Mouse (Mus musculus) stomach, postnatal 0 days (tissue): ENCODE data around the gene Sucla2. TPM values are rescaled to one million over a fixed set of nuclear protein-coding genes. Genes with fewer than 3 reads are reported as not detected.

Experiments used
- ATAC-seq: fragments of 200-750 bp; cut with Nextera tagmentation; 2 replicates; pipeline ENCODE4 v1.8.0; 2017; ENCODE audit not compliant: low FRiP score, low TSS enrichment
- DNase-seq: peaks from one replicate; pipeline ENCODE4 v3.0.0-alpha.2; 2016; ENCODE audit warnings: low spot score
- H3K27ac ChIP-seq: fragments of 300-500 bp; sonication (generic); replicated peaks from 2 replicates; pipeline ENCODE4 v1.5.1; 2014; ENCODE audit warnings: mild to moderate bottlenecking, control low read depth
- H3K27me3 ChIP-seq: fragments of 300-500 bp; sonication (generic); 2 replicates; pipeline ENCODE4 v1.6.1; 2014; ENCODE audit warnings: low read length; ENCODE audit not compliant: control insufficient read depth, insufficient read depth
- H3K36me3 ChIP-seq: fragments of 300-500 bp; sonication (generic); 2 replicates; pipeline ENCODE4 v1.6.1; 2014; ENCODE audit warnings: low read length, mixed read lengths; ENCODE audit not compliant: control insufficient read depth, insufficient read depth
- H3K4me1 ChIP-seq: fragments of 300-500 bp; sonication (generic); replicated peaks from 2 replicates; pipeline ENCODE4 v1.6.1; 2014; ENCODE audit warnings: antibody characterized with exemption; ENCODE audit not compliant: control insufficient read depth, insufficient read depth
- H3K4me2 ChIP-seq: fragments of 300-500 bp; sonication (generic); replicated peaks from 2 replicates; pipeline ENCODE4 v1.6.1; 2014; ENCODE audit warnings: low read depth, mild to moderate bottlenecking, control low read depth, moderate library complexity
- H3K4me3 ChIP-seq: fragments of 300-500 bp; sonication (generic); 2 replicates; pipeline ENCODE4 v1.5.1; 2014; ENCODE audit warnings: low read depth, low read length, control low read depth
- H3K9ac ChIP-seq: fragments of 300-500 bp; sonication (generic); 2 replicates; pipeline ENCODE4 v1.6.1; 2014; ENCODE audit warnings: mild to moderate bottlenecking, low read length, control low read depth, mixed read lengths
- H3K9me3 ChIP-seq: fragments of 300-500 bp; sonication (generic); 2 replicates; pipeline ENCODE4 v1.6.1; 2016; ENCODE audit warnings: low read length; ENCODE audit not compliant: control insufficient read depth
- CTCF ChIP-seq: IDR thresholded peaks from 2 replicates; pipeline ENCODE4 v1.5.1; 2016; ENCODE audit warnings: antibody characterized with exemption, low read depth, mild to moderate bottlenecking, moderate library complexity
- EP300 ChIP-seq: optimal IDR thresholded peaks from 2 replicates; pipeline ENCODE3; 2016; ENCODE audit warnings: antibody characterized with exemption
- WGBS: fragments of 180-500 bp; shearing (Covaris S2); extraction: QIAGEN DNeasy Blood & Tissue Kit; methylation state at CpG from one replicate; pipeline ENCODE4 v1.1.7; 2014; 5-methylcytosine and 5-hydroxymethylcytosine counted together
- polyA plus RNA-seq: library from polyadenylated mRNA; unstranded; fragments of >200 nt; fragmentation: Nextera tagmentation; extraction: Ambion mirVana; gene quantifications from 2 replicates; pipeline ENCODE4 v1.2.1, GENCODE M21; 2015

The Sucla2 gene
- polyA plus RNA-seq, 1 experiment from 2014 or later: 98.9 TPM

- no peak for DNase-seq
- H3K9ac ChIP-seq: no peak overlapping the region
- H3K4me3 ChIP-seq: no peak overlapping the region
- no peaks in the 10 kb centered on the region for H3K27me3 ChIP-seq
- no peak for ATAC-seq
- WGBS: 58% methylated on average over 5 of the region's 5 CpGs
- no peak overlapping the region for H3K27ac ChIP-seq
- no peak for TF ChIP-seq CTCF
- no peak for TF ChIP-seq EP300
- H3K4me2 ChIP-seq: no peak overlapping the region
- no peaks in the 10 kb centered on the region for H3K9me3 ChIP-seq
- H3K36me3 ChIP-seq: no peaks in the 10 kb centered on the region
- no peaks in the 10 kb centered on the region for H3K4me1 ChIP-seq
Observed at GRCm38 (mm10) chr14:73483516-73484229, 41.4 kb upstream of the Sucla2 start.

GRCm38 (mm10) chr14:73484366-73485110 lies 40.6 kb upstream of the Sucla2 start:
- DNase-seq: no peak
- TF ChIP-seq EP300 (no peak), CTCF (0 out of 2 replicates have a peak, but pooled peaks have one; percentile 14)
- 73% methylated on average over 3 of the region's 3 CpGs for WGBS

GRCm38 (mm10) chr14:73486641-73487040 lies 38.5 kb upstream of the Sucla2 start:
- peak; percentile 47; the same call in 1 of the 2 replicates for ATAC-seq

More at GRCm38 (mm10) chr14:73484366-73485110, 40.6 kb upstream of the Sucla2 start:
- Histone ChIP-seq H3K4me3 (no peak overlapping the region), H3K27me3 (no peaks in the 10 kb centered on the region), H3K4me2 (no peak overlapping the region), H3K9me3 (no peaks in the 10 kb centered on the region), H3K36me3 (no peaks in the 10 kb centered on the region), H3K9ac (no peak overlapping the region), H3K27ac (no peak overlapping the region), H3K4me1 (no peaks in the 10 kb centered on the region)
- ATAC-seq: no peak

DNA sequence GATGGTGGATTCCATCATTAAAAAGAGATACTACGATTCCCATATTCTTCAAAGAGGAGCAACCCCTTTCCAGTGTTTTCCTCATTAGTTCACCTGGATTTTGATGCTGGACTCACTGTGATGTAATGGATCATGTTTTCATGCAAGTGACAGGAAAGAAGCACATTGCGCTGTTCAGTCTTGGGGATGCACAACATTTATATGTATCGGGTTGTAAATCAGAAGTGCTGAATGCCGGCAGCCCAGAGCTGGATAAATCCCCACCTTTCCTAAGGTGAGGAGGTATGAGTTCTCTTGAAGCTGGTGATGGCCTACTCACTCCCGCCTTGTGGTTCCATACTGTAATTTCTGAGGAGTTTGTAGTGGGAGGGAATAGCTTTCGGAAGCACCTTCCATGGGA lies 31.8 kb upstream of the Sucla2 start:
- ATAC-seq (no peak), DNase-seq (no peak)
- Histone ChIP-seq H3K4me1 (no peaks in the 10 kb centered on the region), H3K36me3 (no peaks in the 10 kb centered on the region), H3K4me2 (no peak overlapping the region), H3K9ac (no peak overlapping the region), H3K27ac (no peak overlapping the region), H3K4me3 (no peak overlapping the region), H3K27me3 (no peaks in the 10 kb centered on the region), H3K9me3 (no peaks in the 10 kb centered on the region)
- 96% methylated on average over 6 of the region's 6 CpGs for WGBS
- TF ChIP-seq CTCF: no peak
- TF ChIP-seq EP300: no peak

More at GRCm38 (mm10) chr14:73486641-73487040, 38.5 kb upstream of the Sucla2 start:
- TF ChIP-seq CTCF (no peak), EP300 (no peak)
- no peaks in the 10 kb centered on the region for H3K27me3 ChIP-seq
- DNase-seq: no peak
- no peak overlapping the region for H3K4me3 ChIP-seq
- no peaks in the 10 kb centered on the region for H3K9me3 ChIP-seq
- H3K4me2 ChIP-seq: no peak overlapping the region
- H3K27ac ChIP-seq: no peak overlapping the region; the same call in 1 of the 2 replicates
- WGBS: 57% methylated on average over 5 of the region's 5 CpGs
- no peaks in the 10 kb centered on the region for H3K4me1 ChIP-seq
- no peaks in the 10 kb centered on the region for H3K36me3 ChIP-seq
- no peak overlapping the region for H3K9ac ChIP-seq

DNA sequence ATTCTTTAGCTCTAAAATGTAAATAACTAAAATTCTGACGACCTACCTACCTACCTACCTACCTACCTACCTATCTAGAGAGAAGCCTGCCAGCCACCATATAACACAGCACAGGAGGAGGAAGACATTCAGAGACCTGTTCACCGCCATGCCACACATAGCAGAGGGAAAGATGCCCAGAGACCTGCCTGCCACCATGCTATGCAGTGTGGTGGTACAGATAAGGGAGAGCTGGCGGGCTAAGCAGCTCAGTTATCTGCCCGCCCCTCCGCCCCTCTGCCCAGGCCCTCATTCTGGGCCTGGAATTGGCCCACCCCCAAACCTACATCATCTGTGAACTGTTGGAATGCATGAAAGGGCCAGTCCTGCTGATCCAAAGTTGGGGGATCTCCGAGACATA lies 31.0 kb upstream of the Sucla2 start:
- Histone ChIP-seq H3K4me2 (no peak overlapping the region), H3K9ac (no peak overlapping the region), H3K9me3 (no peaks in the 10 kb centered on the region), H3K36me3 (no peaks in the 10 kb centered on the region), H3K4me1 (no peaks in the 10 kb centered on the region), H3K4me3 (no peak overlapping the region), H3K27ac (no peak overlapping the region), H3K27me3 (no peaks in the 10 kb centered on the region)
- DNase-seq (no peak), ATAC-seq (no peak)
- TF ChIP-seq EP300 (no peak), CTCF (no peak)
- WGBS: 62% methylated on average over 6 of the region's 6 CpGs

GRCm38 (mm10) chr14:73495753-73496152 lies 29.4 kb upstream of the Sucla2 start:
- Histone ChIP-seq H3K27me3 (no peaks in the 10 kb centered on the region), H3K36me3 (no peaks in the 10 kb centered on the region), H3K4me2 (no peak overlapping the region), H3K27ac (no peak overlapping the region), H3K4me1 (no peaks in the 10 kb centered on the region), H3K9ac (no peak overlapping the region), H3K9me3 (no peaks in the 10 kb centered on the region), H3K4me3 (no peak overlapping the region)
- TF ChIP-seq EP300 (no peak), CTCF (peak; percentile 48)
- WGBS: 64% methylated on average over 7 of the region's 7 CpGs
- no peak for ATAC-seq
- DNase-seq: no peak
